Mouse (Mus musculus) R1 (cell line): Measurements from ENCODE around the gene Nap1l5.

Experiments
- DNase-seq: peaks from one replicate; pipeline ENCODE4 v3.0.0-alpha.2; 2018; ENCODE audit warnings: low read depth, low spot score

The Nap1l5 gene

GRCm38 (mm10) chr6:58906852-58907261 lies at the start of gene Nap1l5:
Nap1l5 (minus strand) TSS chr6:58907076.
- DNase-seq = peak; percentile 64

DNA sequence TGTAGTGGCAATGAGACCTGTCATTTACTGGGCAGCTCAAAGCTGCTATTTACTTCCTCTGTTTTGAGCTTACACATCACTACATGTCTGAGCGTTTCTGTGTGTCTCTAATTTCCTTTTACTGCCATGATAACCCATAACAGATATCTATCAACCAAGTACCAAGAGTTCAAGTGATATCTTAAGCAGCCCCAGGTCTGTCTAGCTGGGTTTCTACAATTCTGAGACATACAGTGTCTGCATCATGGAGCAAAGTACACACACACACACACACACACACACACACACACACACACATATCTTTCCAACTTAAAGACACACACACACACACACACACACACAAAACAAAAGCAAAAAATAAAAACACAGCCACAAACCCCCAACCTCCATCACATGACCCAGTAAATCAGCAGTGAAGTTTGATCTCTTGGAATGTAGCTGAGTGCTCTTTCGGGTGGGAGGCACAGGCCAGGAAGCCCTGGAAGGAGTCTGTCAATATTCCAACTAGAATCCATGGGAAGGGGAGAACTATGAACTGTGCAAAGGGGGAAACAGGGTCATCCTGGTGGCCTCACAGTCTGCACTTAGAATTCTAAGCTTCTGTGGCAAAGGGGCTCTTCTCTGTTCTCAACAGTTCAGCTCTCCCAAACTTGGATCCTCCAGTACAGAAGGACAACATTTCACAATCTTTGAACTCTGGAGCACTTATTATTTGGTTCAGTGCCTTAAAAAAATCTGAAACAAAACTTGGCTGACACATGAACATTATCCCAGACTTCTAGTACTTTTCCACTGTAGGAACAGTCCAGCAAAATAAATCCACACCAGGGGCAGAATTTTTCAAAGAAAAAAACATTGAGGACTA lies 44.5 kb upstream of the Nap1l5 start:
- no peak for DNase-seq

GRCm38 (mm10) chr6:58950410-58950809 lies 43.5 kb upstream of the Nap1l5 start:
- no peak for DNase-seq

DNA sequence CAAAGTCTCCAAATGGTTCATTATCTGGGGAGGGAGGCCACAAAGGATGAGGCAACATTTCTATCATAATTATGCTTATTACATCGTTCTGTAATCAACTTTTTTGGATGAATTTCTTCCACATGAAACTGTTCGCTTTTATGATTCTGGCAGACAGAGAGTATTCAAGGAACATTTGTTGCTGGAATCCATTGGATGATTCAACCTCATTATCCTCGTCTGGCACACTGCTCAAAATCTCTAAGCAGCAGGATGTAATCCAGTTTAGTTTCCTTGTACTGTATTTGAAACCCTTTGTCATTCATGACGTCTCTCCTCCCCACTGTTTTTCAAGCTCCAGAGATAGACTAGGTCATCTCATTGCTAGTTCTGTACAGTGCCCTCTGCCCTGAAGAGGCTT lies 40.0 kb upstream of the Nap1l5 start:
- peak; percentile 6 for DNase-seq

DNA sequence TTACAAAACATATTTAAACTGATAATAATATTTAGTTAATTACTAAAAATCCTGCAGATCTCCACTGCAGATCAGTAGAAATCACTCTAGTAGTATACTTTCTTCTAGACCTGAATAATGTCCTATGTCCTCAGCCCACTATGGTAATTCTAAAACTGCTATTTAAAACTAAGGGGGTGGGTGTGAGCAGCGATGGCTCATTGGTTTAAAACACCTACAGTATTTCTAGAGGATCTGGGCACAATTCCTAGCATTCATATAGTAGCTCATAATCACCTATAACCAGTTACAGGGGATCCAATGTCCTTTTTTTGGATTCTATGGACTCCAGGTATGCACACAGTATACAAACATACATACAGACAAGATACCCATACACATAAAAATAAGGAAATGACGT lies 39.4 kb upstream of the Nap1l5 start:
- no peak for DNase-seq

GRCm38 (mm10) chr6:58943958-58944357 lies 37.1 kb upstream of the Nap1l5 start:
- DNase-seq = no peak

DNA sequence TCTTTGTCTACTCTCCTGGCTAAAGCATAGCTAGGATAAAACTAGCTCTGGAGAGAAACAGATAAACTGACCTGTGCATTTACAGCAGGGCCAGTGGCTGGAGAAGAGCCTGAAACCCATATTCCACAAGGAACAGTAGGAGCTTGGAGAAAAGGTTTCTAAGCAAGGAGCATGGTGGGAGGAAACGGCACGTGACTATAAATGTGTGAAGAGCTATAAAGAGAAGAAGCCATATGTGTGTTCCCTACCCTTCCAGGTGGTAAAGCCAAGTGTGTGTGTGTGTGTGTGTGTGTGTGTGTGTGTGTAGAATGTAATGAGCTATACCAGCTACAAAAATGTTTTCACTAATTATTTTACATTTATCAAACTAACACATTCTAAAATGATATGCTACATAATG lies 35.4 kb upstream of the Nap1l5 start:
- DNase-seq = no peak

- DNase-seq = no peak
Measured at GRCm38 (mm10) chr6:58937726-58938125, 30.9 kb upstream of the Nap1l5 start.

DNA sequence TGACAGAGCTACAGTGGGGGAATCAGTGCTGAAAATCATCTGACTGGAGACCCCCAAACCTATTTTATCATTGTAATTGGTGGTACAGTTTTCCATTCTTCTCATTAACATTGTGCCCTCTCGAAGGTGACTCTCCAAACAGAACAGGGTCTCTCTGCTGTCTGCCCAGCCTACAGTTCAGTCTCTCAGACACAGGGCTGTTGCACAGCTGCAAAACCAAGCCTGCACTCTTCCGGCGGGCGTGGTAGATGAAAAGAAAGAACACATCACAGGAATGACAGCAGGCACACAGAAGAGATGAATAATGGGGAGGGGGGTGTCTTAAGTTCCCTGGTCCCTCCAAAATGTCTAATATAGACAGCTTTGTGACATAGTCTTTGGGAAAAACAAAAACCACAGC lies 27.3 kb upstream of the Nap1l5 start:
- DNase-seq = no peak

- peak; percentile 42 for DNase-seq
Measured at GRCm38 (mm10) chr6:58933189-58933913, 26.5 kb upstream of the Nap1l5 start.

GRCm38 (mm10) chr6:58932515-58933188 lies 25.8 kb upstream of the Nap1l5 start:
- no peak for DNase-seq

- no peak for DNase-seq
Measured at GRCm38 (mm10) chr6:58931149-58931548, 24.3 kb upstream of the Nap1l5 start.

DNA sequence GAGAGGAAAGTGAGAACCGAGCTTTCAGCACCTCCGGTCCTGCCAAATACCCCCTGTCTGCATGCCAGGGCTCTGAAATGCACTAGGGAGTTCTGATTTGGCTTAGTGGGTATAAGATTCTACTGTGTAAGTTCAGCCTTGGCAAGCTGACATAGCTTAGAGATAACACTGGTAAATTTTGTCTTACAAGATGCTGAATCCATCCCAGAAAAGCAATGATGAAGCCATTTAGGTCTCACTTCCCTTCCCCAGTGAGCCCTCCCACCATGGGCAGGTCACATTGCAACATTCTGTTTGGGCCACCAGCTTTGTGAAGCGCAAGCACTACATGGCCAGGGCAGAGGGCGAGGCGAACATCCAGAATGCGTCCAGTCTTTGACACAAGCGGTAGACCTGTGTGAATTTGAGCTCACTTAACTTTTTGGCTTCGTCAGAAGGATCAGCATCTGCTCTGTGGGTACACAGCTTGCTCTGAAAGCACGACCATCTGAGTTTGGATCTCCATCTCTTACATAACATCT lies 23.1 kb upstream of the Nap1l5 start:
- DNase-seq = no peak

DNA sequence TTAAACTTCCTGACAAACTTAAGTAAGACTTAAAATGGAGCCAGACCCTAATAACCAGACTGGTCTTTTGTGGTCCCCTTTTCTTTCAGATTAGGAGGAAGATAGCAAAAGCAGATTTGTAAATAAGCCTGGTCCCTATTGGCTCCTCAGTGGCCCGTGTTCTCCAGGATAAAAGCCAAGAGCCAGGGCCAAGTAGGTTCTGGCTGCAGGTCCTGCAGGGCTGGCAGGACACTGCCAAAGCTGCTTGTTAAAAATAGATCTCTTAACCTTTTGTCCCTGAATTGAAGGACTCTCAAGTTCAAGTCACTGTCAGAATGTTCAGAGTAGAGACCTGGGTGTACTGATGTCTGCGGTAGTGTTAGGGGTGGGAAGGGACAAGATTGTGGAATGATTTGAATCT lies 21.0 kb upstream of the Nap1l5 start:
- DNase-seq = no peak

DNA sequence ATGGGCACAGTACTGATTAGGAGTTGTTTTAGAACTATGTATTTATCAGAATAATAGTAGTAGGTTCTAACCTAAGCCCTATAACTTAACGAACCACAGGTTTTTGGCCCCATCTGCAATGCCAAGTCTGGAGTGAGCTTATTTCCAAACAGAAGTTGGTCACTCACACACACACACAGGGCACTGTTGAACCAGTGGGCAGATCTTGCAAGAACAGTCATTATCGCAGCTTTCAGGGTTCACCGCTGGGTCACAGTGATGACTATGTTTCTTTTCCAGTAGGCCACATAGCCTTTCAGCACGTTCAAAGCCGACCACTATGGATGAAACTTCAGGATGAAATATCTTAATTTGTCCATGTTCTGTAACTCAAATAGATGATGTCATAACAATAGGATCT lies 15.6 kb upstream of the Nap1l5 start:
- no peak for DNase-seq

GRCm38 (mm10) chr6:58921623-58922022 lies 14.7 kb upstream of the Nap1l5 start:
- DNase-seq = no peak

GRCm38 (mm10) chr6:58920735-58921134 lies 13.9 kb upstream of the Nap1l5 start:
- no peak for DNase-seq

GRCm38 (mm10) chr6:58916498-58916897 lies 9.6 kb upstream of the Nap1l5 start:
- DNase-seq = no peak

DNA sequence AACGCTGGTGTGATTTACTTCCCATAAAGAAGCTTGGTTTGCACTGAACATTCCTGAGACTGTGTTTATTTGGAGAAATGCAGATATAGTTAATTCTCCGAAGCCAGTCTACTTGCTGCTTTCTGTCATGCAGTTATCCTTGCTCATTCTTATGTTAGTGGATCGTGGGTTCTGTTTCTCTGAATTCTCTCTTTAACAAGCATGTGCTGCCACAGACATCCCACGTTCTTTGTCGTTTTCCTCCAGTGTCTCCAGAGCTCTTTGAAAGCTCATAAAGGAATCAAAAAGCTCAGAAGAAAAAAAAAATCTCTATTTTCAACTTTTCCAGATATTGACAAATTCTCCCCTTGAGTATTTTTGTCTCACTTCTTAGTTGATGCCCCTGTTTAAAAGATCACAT lies 7.1 kb upstream of the Nap1l5 start:
- DNase-seq = no peak

GRCm38 (mm10) chr6:58913551-58913950 lies 6.7 kb upstream of the Nap1l5 start:
- DNase-seq = no peak

DNA sequence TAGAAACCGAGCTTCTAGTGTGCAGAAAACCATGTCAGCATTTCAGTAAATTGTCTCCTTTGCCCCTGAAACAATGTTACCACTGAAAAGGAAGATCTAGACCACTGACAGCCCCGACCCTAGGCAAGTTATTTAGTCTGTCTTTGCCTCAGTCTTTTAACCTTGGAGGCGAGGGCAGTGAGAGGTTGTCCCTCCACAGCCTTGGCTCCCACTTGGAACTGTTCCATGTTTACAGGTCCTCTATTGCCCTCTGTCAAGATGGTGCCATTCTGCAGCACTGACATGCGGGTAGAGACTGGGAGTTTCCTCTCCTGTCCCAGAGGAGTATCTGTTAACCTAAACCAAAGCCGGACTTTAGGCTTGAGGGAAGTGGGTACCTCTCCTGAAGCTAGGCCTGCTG lies 6.0 kb upstream of the Nap1l5 start:
- no peak for DNase-seq

- no peak for DNase-seq
Measured at GRCm38 (mm10) chr6:58907791-58908190, 915 bp upstream of the Nap1l5 start.
